Mouse (Mus musculus): ENCODE data around the gene Egfl7.

Egfl7 gene

DNA sequence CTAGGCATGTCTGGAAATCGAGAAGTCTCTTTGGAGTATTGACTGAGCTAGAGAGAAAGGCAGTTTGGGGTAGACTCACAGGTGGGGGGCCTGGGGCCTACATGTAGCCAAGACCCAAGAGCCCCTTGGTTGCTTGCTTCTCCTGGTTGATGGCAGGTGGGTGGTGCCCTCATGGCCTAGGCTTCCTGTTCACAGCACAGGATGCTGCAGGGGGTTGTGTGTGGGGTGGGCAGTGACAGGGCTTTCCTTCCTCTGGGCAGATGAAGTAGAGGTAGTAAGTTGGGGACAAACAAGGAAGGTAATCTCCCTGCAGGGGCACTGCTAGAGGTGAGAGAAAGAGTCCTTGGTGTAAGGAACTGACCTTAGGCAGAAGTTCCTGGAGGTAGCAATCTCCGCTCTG is 27.7 kb upstream of the Egfl7 start:
- CTCF ChIA-PET, result interaction anchor here in 1 of 4 experiments (1.2 kb wide), 1 partner anchor 227 kb away, joined by 3 read pairs; no protein-coding TSS in a partner anchor
- POLR2A ChIA-PET, result interaction anchor here (0.5 to 3.6 kb wide), 22 partner anchors 9 to 1324 kb away, joined by 3 to 22 read pairs (median 4); partner anchors contain the start of gene Sec16a (in 2 of the 4)

DNA sequence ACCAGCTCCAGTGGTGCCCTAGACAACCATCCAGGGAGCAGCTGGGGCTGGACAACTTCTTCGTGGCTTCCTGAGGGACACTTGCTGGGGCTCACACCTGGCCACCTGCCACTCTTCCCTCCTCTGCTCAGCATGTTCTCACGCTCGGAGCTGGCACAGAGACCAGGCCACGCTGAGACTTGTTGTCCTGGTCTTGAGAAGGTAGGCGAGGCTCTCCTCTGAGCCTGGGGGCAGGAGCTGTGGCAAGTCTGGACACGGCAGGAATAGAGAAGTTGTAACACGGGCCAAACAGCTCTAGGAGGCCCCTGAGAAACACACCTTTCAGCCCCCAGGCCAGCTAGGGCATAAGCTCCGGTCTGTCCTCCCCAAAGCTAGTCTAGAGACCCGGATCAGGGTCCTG is 25.9 kb upstream of the Egfl7 start:
- POLR2A ChIA-PET, result interaction anchor here in 2 of 4 experiments (1.1 to 3.6 kb wide), 9 partner anchors 12 to 111 kb away, joined by 3 to 22 read pairs (median 5); partner anchors contain the start of gene Sec16a (in 1 of the 2)
- CTCF ChIA-PET, result interaction anchor here in 1 of 4 experiments (1.3 kb wide), 1 partner anchor 195 kb away, joined by 3 read pairs; no protein-coding TSS in a partner anchor

DNA sequence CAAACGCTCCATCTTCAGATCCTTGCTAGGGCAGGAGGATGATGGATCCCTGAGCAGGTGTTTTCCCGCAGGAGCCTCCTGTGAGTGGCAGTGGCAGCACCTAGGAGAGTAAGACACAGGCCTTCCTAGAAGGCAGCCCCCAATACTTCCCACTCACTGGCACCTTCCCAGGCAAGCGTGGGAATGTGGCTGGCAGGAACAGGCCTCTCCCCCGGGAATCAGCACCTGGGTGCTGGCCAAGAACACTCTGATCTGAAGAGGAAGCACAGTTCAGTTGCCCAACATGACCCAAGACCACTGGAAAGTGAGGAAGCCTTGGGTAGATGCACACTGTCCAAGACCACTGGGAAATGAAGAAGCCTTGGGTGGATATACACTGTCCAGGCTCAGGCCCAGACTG is 24.7 kb upstream of the Egfl7 start:
- CTCF ChIA-PET, result interaction anchor here in 2 of 4 experiments (0.6 to 1.5 kb wide), 3 partner anchors 96 to 655 kb away, joined by 3 to 4 read pairs (median 3); no protein-coding TSS in a partner anchor
- POLR2A ChIA-PET, result interaction anchor here in 3 of 4 experiments (0.5 to 2.3 kb wide), 10 partner anchors 8 to 423 kb away, joined by 3 to 34 read pairs (median 6); partner anchors contain the start of gene Sec16a (in 2 of the 3)

DNA sequence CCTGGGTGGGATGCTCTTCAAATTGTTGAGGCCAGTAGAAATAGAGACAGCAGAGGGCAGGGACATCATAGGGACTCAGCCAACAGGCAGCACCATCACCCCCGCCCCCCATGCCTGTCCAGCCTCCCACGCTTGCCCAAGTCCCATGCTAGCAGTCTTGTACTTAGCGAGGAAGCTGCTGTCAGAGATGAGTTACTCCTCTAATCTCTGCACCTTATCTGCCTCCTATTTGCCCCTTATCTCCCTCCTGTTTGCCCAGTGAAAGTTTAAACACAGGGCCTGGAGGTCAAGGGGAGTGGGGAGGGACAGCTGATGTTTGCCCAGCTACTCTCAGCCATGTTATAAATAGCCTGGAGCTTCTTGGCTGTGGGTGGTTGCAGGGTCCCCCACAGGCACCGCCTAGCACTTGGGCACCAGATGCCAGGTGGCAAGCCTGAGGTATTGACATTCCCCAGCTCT is 23.2 kb upstream of the Egfl7 start:
- CTCF ChIA-PET, result interaction anchor here in 3 of 4 experiments (0.6 to 1.5 kb wide), 7 partner anchors 9 to 403 kb away, joined by 3 to 4 read pairs (median 3); no protein-coding TSS in a partner anchor
- POLR2A ChIA-PET, result interaction anchor here in 3 of 4 experiments (0.7 to 2.3 kb wide), 18 partner anchors 9 to 302 kb away, joined by 3 to 34 read pairs (median 4); partner anchors contain the start of genes Dnlz (in 1 of the 3), Fam69b (in 1 of the 3) and Sec16a (in 1 of the 3)

DNA sequence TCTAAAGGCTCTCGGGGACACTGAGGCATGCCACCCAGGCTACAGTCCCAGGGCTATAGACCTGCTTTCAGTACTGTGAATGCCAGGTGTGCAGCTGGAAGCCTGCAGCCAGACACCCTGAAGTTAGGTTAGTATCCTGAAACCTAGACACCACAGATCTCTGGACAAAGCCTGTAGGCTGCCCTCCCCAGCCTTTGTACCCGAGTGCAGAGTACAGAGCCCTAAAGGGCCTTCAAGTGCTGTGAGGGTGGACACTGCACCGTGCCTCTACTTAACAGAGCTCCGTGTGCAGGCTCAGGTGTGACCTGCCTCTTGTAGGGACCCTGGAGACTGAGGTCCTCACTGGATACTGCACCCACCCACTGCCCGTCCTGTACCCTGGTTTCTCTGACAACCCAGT is 19.3 kb upstream of the Egfl7 start:
- ChIA-PET CTCF (interaction anchor here in 3 of 4 experiments (0.8 to 2.1 kb wide), 5 partner anchors 102 to 236 kb away, joined by 3 to 19 read pairs (median 4); partner anchors contain the start of gene Sec16a (in 1 of the 3)), POLR2A (interaction anchor here in 3 of 4 experiments (0.7 to 4.0 kb wide), 14 partner anchors 8 to 163 kb away, joined by 3 to 12 read pairs (median 5); partner anchors contain the start of genes Sec16a (in 2 of the 3) and Inpp5e (in 1 of the 3))

- ChIA-PET POLR2A (interaction anchor here in 3 of 4 experiments (0.6 to 4.0 kb wide), 20 partner anchors 9 to 571 kb away, joined by 3 to 12 read pairs (median 4); partner anchors contain the start of genes Sec16a (in 3 of the 3) and Inpp5e (in 1 of the 3)), CTCF (interaction anchor here (0.5 to 2.1 kb wide), 24 partner anchors 8 to 408 kb away, joined by 3 to 19 read pairs (median 4); partner anchors contain the start of genes Inpp5e (in 1 of the 4) and Sec16a (in 1 of the 4))
These were observed 18.3 kb upstream of the Egfl7 start for GRCm38 (mm10) chr2:26561351-26562016.

DNA sequence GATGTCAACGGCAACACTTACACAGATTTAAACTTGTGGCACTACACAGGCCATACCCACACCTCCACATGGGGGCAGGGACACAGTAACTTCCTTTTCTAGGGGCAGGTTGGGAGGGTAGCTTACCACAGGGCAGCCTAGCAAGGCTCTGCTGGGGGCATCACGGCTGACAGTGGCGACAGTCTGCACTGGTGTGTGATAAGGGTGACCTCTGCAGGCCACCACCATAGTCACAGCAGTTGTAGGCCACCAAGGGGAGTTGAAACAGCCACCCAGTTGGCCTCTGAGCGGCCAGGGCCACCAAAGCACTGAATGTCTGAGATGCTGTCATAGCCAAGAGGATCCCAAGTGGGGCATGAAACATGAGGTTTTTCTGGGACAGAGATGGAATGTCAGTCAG is 13.6 kb upstream of the Egfl7 start:
- CTCF ChIA-PET, result interaction anchor here (0.6 to 2.7 kb wide), 25 partner anchors 9 to 413 kb away, joined by 3 to 18 read pairs (median 5); partner anchors contain the start of genes Inpp5e (in 3 of the 4), Sec16a (in 2 of the 4) and Dnlz (in 1 of the 4)
- POLR2A ChIA-PET, result interaction anchor here in 3 of 4 experiments (0.6 to 3.2 kb wide), 15 partner anchors 10 to 126 kb away, joined by 3 to 34 read pairs (median 4); partner anchors contain the start of gene Sec16a (in 1 of the 3)

DNA sequence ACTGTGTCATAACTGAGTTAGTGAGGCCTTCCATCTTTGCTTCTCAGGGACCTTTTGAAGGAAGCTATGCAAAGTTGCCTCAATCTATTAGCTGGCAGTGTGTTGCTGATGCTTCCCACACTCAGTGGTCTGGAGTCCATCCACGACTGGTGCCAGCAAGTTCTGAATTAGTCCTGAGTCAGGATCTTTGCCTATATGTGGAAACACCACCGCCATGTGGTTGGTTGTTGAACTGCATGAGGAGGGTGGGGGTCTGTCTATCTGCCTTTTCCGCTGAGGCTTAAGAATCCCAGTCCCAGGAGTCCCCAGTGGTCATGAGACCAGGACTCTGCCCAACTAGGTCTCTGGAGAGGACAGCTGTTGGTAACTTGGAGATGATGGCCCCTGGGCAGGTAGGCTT is 9.8 kb upstream of the Egfl7 start:
- ChIA-PET POLR2A (interaction anchor here in 3 of 4 experiments (0.8 to 2.3 kb wide), 9 partner anchors 16 to 240 kb away, joined by 3 to 12 read pairs (median 3); partner anchors contain the start of genes Sec16a (in 2 of the 3), Gm20532 (in 1 of the 3) and Inpp5e (in 1 of the 3)), CTCF (interaction anchor here in 3 of 4 experiments (0.6 to 2.3 kb wide), 17 partner anchors 9 to 416 kb away, joined by 3 to 11 read pairs (median 5); partner anchors contain the start of genes Inpp5e (in 3 of the 3) and Dnlz (in 1 of the 3))

DNA sequence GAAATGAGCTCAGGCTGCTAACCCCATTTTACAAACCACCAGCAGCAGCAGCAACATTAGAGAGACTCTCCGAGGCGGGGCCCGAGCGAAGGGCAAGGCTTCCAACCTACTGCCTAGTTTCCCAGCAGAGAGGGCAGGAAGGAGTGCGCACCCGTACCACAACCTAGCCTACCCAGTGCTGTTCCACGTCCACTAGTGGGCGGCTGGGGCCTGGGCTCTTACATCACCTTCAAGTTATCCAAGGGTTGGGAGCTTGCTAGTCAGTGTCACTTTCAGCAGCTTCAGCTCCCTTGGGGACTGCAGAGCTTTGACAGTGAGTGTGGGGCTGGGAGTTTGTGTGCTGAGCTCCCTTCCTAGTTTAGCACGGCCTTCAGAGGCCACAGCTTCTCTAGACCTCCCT is 8.4 kb upstream of the Egfl7 start:
- POLR2A ChIA-PET, result interaction anchor here in 3 of 4 experiments (0.7 to 2.3 kb wide), 16 partner anchors 11 to 864 kb away, joined by 3 to 12 read pairs (median 4); partner anchors contain the start of genes Sec16a (in 2 of the 3), Gm20532 (in 1 of the 3) and Inpp5e (in 1 of the 3)
- CTCF ChIA-PET, result interaction anchor here in 3 of 4 experiments (0.6 to 2.3 kb wide), 12 partner anchors 15 to 467 kb away, joined by 3 to 11 read pairs (median 4); partner anchors contain the start of gene Inpp5e (in 2 of the 3)

GRCm38 (mm10) chr2:26571826-26572225 is 8.0 kb upstream of the Egfl7 start:
- ChIA-PET POLR2A (interaction anchor here in 3 of 4 experiments (0.7 to 2.3 kb wide), 14 partner anchors 11 to 865 kb away, joined by 3 to 12 read pairs (median 4); partner anchors contain the start of genes Sec16a (in 2 of the 3), Gm20532 (in 1 of the 3) and Inpp5e (in 1 of the 3)), CTCF (interaction anchor here in 2 of 4 experiments (0.9 to 1.6 kb wide), 8 partner anchors 15 to 467 kb away, joined by 3 to 7 read pairs (median 4); no protein-coding TSS in a partner anchor)

DNA sequence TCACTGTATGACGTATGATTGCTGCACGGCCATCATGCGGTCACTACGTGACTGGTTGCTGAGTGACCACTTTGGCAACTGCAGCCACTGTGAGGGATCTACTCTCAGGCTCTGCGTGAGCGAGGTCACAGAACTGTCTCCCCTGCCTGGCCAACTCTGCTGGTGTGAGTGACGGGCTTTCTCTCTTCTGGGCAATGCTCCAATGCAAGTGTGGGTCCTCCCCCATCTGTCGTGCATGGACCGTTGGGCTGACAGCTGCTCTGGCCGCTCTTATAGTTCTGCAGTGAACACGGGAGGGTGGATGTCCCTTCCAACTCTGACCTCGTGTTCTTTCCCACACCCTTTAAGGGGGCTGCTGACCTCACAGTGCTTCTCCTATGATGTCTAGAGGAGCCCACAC is 6.4 kb upstream of the Egfl7 start:
- POLR2A ChIA-PET, result interaction anchor here in 1 of 4 experiments (1.0 kb wide), 1 partner anchor 19 kb away, joined by 3 read pairs; no protein-coding TSS in a partner anchor
- CTCF ChIA-PET, result no interaction called here

- POLR2A ChIA-PET, result interaction anchor here in 1 of 4 experiments (0.6 to 1.0 kb wide), 2 partner anchors 19 to 34 kb away, joined by 3 read pairs; no protein-coding TSS in a partner anchor
- CTCF ChIA-PET, result interaction anchor here in 1 of 4 experiments (0.6 kb wide), 1 partner anchor 420 kb away, joined by 4 read pairs; no protein-coding TSS in a partner anchor
These were observed 6.0 kb upstream of the Egfl7 start for GRCm38 (mm10) chr2:26573807-26574206.

DNA sequence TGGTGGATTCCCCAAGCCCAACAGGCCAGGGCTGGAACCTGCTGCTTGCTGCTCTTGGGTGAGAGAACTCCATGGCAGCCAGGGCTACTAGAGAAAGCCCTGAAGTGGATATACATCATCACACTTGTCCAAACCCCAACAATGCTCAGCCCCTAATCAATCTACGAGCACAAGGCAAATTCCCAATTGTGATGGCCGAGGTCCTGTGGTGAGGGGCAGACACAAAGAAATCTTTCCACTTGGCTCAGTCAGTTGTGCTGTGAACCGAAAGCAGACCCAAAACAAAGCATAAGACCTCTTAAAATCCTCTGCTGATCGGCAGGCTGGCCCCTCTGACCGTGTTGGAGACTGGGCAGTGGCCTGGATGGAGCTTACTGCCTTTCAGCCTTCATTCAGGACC is 5.0 kb upstream of the Egfl7 start:
- ChIA-PET POLR2A (interaction anchor here in 3 of 4 experiments (0.6 to 11.2 kb wide), 10 partner anchors 12 to 130 kb away, joined by 3 to 104 read pairs (median 10); partner anchors contain the start of genes Gm20532 (in 1 of the 3) and Sec16a (in 1 of the 3)), CTCF (no interaction called here)

DNA sequence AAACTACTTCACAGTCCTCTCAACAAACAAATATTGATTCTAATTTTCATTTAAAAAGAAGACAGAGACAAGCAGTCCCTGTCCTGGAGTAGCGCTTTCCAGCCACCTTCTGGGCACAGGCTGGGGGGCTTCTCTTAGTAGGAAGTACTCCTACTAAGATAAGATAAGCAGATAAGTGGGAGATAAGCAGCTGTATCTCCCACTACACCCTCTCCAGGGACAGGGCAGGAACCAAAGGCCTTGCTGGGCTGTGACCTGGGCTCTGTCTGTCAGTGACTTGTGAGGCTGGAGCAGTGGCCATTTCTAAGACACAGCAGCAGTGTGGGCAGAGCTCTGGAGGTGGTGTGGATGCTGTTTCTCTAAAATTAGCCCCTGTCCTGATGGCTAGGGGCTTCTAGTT is 4.4 kb upstream of the Egfl7 start:
- ChIA-PET POLR2A (interaction anchor here in 3 of 4 experiments (0.6 to 11.2 kb wide), 30 partner anchors 10 to 419 kb away, joined by 3 to 104 read pairs (median 6); partner anchors contain the start of genes Gm20532 (in 2 of the 3), Sec16a (in 2 of the 3), Agpat2 (in 1 of the 3) and Dnlz (in 1 of the 3)), CTCF (interaction anchor here in 1 of 4 experiments (1.0 to 1.2 kb wide), 3 partner anchors 9 to 251 kb away, joined by 3 to 7 read pairs (median 4); partner anchors contain the start of gene Gm20532)

- POLR2A ChIA-PET, result interaction anchor here in 3 of 4 experiments (0.9 to 11.2 kb wide), 38 partner anchors 9 to 420 kb away, joined by 3 to 104 read pairs (median 5); partner anchors contain the start of genes Agpat2 (in 2 of the 3), Gm20532 (in 2 of the 3), Sec16a (in 2 of the 3) and Dnlz (in 1 of the 3)
- CTCF ChIA-PET, result interaction anchor here in 1 of 4 experiments (1.0 to 1.2 kb wide), 3 partner anchors 10 to 251 kb away, joined by 3 to 7 read pairs (median 4); partner anchors contain the start of gene Gm20532
These were observed 3.9 kb upstream of the Egfl7 start for GRCm38 (mm10) chr2:26575865-26576264.

DNA sequence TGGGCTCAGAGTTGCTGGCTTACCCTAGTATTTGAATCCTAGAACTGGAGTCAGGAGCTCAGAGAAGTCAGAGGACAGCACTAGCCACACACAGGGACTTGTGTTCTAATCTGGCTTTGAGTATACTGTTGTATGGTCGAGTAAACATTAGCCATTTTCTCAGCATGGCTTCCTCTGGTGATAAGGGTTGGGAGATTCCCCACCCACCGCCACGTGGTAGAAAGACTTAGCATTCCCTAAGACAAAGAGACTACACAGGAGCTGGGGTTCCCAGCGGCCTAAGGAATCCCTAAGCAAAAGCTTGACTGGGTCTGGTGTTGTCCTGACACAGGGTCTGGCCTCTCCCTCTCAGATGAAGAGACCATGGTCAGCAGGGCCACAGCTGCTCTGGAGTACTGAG is 3.4 kb upstream of the Egfl7 start:
- ChIA-PET CTCF (interaction anchor here in 2 of 4 experiments (1.0 to 2.0 kb wide), 5 partner anchors 10 to 252 kb away, joined by 3 to 7 read pairs (median 4); partner anchors contain the start of genes Gm20532 (in 1 of the 2) and Inpp5e (in 1 of the 2)), POLR2A (interaction anchor here in 3 of 4 experiments (0.6 to 11.2 kb wide), 43 partner anchors 9 to 420 kb away, joined by 3 to 104 read pairs (median 4); partner anchors contain the start of genes Agpat2 (in 2 of the 3), Gm20532 (in 2 of the 3), Sec16a (in 2 of the 3) and Dnlz (in 1 of the 3))
